Mouse (Mus musculus) heart, embryonic 12.5 days (tissue): ENCODE results near the gene Zfp277. TPM values are rescaled to one million over a fixed set of nuclear protein-coding genes. Genes with fewer than 3 reads are reported as not detected.

Experiments used
- ATAC-seq: fragments of 200-750 bp; cut with Nextera tagmentation; 2 replicates; pipeline ENCODE4 v1.8.0; 2017; ENCODE audit warnings: moderate TSS enrichment, moderate library complexity; ENCODE audit not compliant: insufficient number of reproducible peaks, low FRiP score
- H3K27ac ChIP-seq: fragments of 300-500 bp; sonication (generic); 2 replicates; pipeline ENCODE4 v1.5.1; 2016; ENCODE audit warnings: mild to moderate bottlenecking, moderate library complexity; ENCODE audit not compliant: poor library complexity, severe bottlenecking
- H3K27me3 ChIP-seq: fragments of 300-500 bp; sonication (generic); replicated peaks from 2 replicates; pipeline ENCODE4 v1.6.1; 2016; ENCODE audit warnings: mild to moderate bottlenecking, moderate library complexity
- H3K36me3 ChIP-seq: fragments of 300-500 bp; sonication (generic); 2 replicates; pipeline ENCODE4 v1.6.1; 2016; ENCODE audit warnings: mild to moderate bottlenecking, moderate library complexity
- H3K4me1 ChIP-seq: fragments of 300-500 bp; sonication (generic); replicated peaks from 2 replicates; pipeline ENCODE4 v1.6.1; 2016; ENCODE audit warnings: mild to moderate bottlenecking
- H3K4me2 ChIP-seq: fragments of 300-500 bp; sonication (generic); 2 replicates; pipeline ENCODE4 v1.6.1; 2016; ENCODE audit warnings: mild to moderate bottlenecking, moderate library complexity
- H3K4me3 ChIP-seq: fragments of 300-500 bp; sonication (generic); 2 replicates; pipeline ENCODE4 v1.5.1; 2016; ENCODE audit warnings: mild to moderate bottlenecking
- H3K9ac ChIP-seq: fragments of 300-500 bp; sonication (generic); 2 replicates; pipeline ENCODE4 v1.6.1; 2016; ENCODE audit warnings: mild to moderate bottlenecking, moderate library complexity
- H3K9me3 ChIP-seq: fragments of 300-500 bp; sonication (generic); replicated peaks from 2 replicates; pipeline ENCODE4 v1.6.1; 2016; ENCODE audit warnings: mild to moderate bottlenecking, moderate library complexity
- WGBS: fragments of 180-500 bp; shearing (Covaris S2); methylation state at CpG from one replicate; pipeline ENCODE4 v1.1.7; 2016; 5-methylcytosine and 5-hydroxymethylcytosine counted together
- polyA plus RNA-seq: library from polyadenylated mRNA; unstranded; fragments of >200 nt; fragmentation: Nextera tagmentation; extraction: Ambion mirVana; gene quantifications from 2 replicates; pipeline ENCODE4 v1.2.1, GENCODE M21; 2016

The Zfp277 gene
- polyA plus RNA-seq, 1 experiment from 2014 or later, result 25.6 TPM

DNA sequence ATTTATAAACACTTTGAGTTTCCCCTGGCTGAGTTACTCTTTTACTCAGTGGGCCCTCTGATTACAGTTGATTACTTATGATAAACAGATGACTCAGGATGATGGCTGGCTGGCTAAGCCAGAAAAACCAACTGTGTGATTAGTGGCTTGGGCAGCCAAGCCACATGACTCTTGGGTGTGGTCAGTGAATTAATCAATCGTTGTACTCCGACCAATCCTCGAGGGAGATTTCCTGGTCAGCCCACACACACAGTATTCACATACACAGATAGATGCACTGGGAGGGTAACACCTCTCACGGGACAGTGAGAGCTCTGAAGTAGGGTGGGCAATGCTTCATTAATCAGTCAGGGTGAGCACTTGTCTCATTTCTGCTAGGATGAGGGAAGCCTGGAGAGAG is 97.5 kb downstream of the Zfp277 start:
- WGBS, result 74% methylated on average over 4 of the region's 4 CpGs
- no peak overlapping the region for H3K4me3 ChIP-seq
- peaks cover 5% of the 10 kb centered on the region for H3K4me1 ChIP-seq
- no peaks in the 10 kb centered on the region for H3K36me3 ChIP-seq
- H3K9me3 ChIP-seq, result no peaks in the 10 kb centered on the region
- no peak overlapping the region for H3K27ac ChIP-seq
- no peak overlapping the region for H3K4me2 ChIP-seq
- H3K27me3 ChIP-seq, result no peaks in the 10 kb centered on the region
- H3K9ac ChIP-seq, result no peak overlapping the region
- ATAC-seq, result no peak

GRCm38 (mm10) chr12:40347060-40347698 is 98.5 kb downstream of the Zfp277 start:
- Histone ChIP-seq H3K9ac (no peak overlapping the region), H3K9me3 (no peaks in the 10 kb centered on the region), H3K4me2 (no peak overlapping the region), H3K27ac (no peak overlapping the region), H3K36me3 (no peaks in the 10 kb centered on the region), H3K4me3 (no peak overlapping the region), H3K4me1 (peaks cover 5% of the 10 kb centered on the region), H3K27me3 (no peaks in the 10 kb centered on the region)
- 85% methylated on average over 10 of the region's 10 CpGs for WGBS
- no peak for ATAC-seq

DNA sequence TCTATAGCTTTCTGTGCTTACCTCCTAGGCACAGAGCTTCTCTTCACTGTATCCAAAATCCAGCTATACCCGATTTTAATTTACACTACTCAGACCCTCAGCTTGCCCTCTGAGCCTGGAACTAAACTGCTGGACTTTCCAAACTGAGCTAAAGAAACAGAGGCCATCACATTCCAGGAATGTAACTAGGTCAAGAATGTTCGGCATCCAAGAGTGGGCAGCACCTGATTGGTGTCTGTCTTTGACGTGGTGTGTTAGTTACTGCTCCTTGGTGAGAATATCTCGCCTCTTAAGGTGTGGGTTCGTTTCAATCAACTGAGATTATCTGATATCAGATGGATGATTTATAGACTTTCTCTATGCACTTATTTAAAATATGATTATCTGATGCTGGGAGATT is 104.3 kb downstream of the Zfp277 start:
- Histone ChIP-seq H3K9me3 (no peaks in the 10 kb centered on the region), H3K27ac (0 out of 2 replicates have a peak overlapping the region, but pooled peaks have one; percentile 21), H3K4me3 (no peak overlapping the region), H3K9ac (no peak overlapping the region), H3K27me3 (no peaks in the 10 kb centered on the region), H3K4me2 (peak overlapping the region; percentile 12; the same call in 1 of the 2 replicates), H3K36me3 (no peaks in the 10 kb centered on the region), H3K4me1 (peaks cover 32% of the 10 kb centered on the region)
- 31% methylated on average over 5 of the region's 5 CpGs for WGBS
- no peak for ATAC-seq

DNA sequence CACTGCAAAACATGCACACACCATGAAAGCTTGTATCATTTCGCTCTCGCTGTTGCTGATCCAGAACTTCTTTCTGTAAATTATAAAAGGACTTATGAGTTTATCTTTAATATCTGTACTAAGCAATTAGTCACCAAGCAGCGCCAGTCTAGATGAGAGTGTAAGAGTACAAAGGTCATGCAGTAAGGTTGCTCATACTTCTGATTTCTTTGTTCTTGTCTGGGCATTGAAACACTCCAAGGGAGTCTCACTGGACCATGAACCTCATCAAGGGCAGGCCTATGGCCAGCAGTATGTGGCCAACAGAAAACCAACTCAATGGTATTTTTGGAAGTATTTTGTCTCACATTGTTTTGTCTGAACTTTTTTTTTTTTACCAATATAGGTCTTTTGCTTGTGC is 110.4 kb downstream of the Zfp277 start:
- Histone ChIP-seq H3K4me2 (no peak overlapping the region), H3K9ac (no peak overlapping the region), H3K4me3 (no peak overlapping the region), H3K36me3 (0 out of 2 replicates have a peak, but pooled peaks cover 7% of the 10 kb centered on the region), H3K4me1 (peaks cover 17% of the 10 kb centered on the region), H3K9me3 (no peaks in the 10 kb centered on the region), H3K27ac (no peak overlapping the region), H3K27me3 (no peaks in the 10 kb centered on the region)
- no peak for ATAC-seq
- 91% methylated on average over 3 of the region's 3 CpGs for WGBS

- no peak overlapping the region for H3K4me2 ChIP-seq
- ATAC-seq, result no peak
- WGBS, result 88% methylated on average over 3 of the region's 3 CpGs
- no peak overlapping the region for H3K4me3 ChIP-seq
- no peak overlapping the region for H3K27ac ChIP-seq
- no peaks in the 10 kb centered on the region for H3K4me1 ChIP-seq
- H3K9ac ChIP-seq, result no peak overlapping the region
- H3K9me3 ChIP-seq, result no peaks in the 10 kb centered on the region
- 0 out of 2 replicates have a peak, but pooled peaks cover 9% of the 10 kb centered on the region for H3K36me3 ChIP-seq
- H3K27me3 ChIP-seq, result no peaks in the 10 kb centered on the region
These were observed 114.2 kb downstream of the Zfp277 start for GRCm38 (mm10) chr12:40331467-40331866.

- Histone ChIP-seq H3K9me3 (no peaks in the 10 kb centered on the region), H3K4me2 (no peak overlapping the region), H3K27me3 (no peaks in the 10 kb centered on the region), H3K4me1 (no peaks in the 10 kb centered on the region), H3K27ac (no peak overlapping the region), H3K9ac (no peak overlapping the region), H3K4me3 (no peak overlapping the region), H3K36me3 (peaks cover 13% of the 10 kb centered on the region; the same call in 1 of the 2 replicates)
- ATAC-seq, result no peak
- WGBS, result 61% methylated on average over 5 of the region's 5 CpGs
These were observed 118.6 kb downstream of the Zfp277 start for GRCm38 (mm10) chr12:40327012-40327660.

DNA sequence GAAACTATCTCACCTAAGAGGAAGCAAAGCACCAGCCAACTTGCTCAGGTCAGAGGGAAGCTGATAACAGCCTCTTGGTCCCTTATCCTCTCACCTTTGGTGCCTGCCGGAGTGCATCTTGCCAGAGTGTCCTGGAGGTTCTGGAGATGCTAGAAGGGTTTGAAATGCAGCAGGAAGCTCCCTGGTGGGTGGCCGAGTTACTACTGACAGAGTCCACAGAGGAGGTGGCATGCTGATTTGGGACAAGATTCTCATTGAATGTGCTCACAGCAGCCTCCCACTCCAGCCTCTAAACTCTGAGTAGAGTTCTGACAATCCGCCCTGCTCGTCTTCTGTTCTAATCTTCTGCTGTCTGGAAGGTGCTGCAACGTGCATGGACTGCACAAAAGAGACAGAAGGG is 120.1 kb downstream of the Zfp277 start:
- no peaks in the 10 kb centered on the region for H3K27me3 ChIP-seq
- H3K9ac ChIP-seq, result no peak overlapping the region
- H3K27ac ChIP-seq, result no peak overlapping the region
- no peak overlapping the region for H3K4me2 ChIP-seq
- 74% methylated on average over 5 of the region's 5 CpGs for WGBS
- peaks cover 16% of the 10 kb centered on the region for H3K36me3 ChIP-seq
- no peak overlapping the region for H3K4me3 ChIP-seq
- H3K4me1 ChIP-seq, result no peaks in the 10 kb centered on the region
- no peak for ATAC-seq
- no peaks in the 10 kb centered on the region for H3K9me3 ChIP-seq

- no peak overlapping the region for H3K27ac ChIP-seq
- ATAC-seq, result no peak
These were observed 120.9 kb downstream of the Zfp277 start for GRCm38 (mm10) chr12:40324819-40325218.

GRCm38 (mm10) chr12:40315146-40315545 is 130.6 kb downstream of the Zfp277 start:
- ATAC-seq, result no peak
- no peak overlapping the region for H3K4me3 ChIP-seq
- H3K36me3 ChIP-seq, result peaks cover 14% of the 10 kb centered on the region
- no peak overlapping the region for H3K27ac ChIP-seq
- no peak overlapping the region for H3K9ac ChIP-seq
- no peaks in the 10 kb centered on the region for H3K9me3 ChIP-seq
- H3K27me3 ChIP-seq, result no peaks in the 10 kb centered on the region
- WGBS, result 66% methylated on average over 2 of the region's 2 CpGs
- H3K4me1 ChIP-seq, result no peaks in the 10 kb centered on the region
- H3K4me2 ChIP-seq, result no peak overlapping the region

More at GRCm38 (mm10) chr12:40324819-40325218, 120.9 kb downstream of the Zfp277 start:
- H3K4me2 ChIP-seq, result no peak overlapping the region
- H3K36me3 ChIP-seq, result peaks cover 24% of the 10 kb centered on the region
- WGBS, result 88% methylated on average over 5 of the region's 5 CpGs
- no peak overlapping the region for H3K4me3 ChIP-seq
- no peak overlapping the region for H3K9ac ChIP-seq
- H3K4me1 ChIP-seq, result no peaks in the 10 kb centered on the region
- H3K27me3 ChIP-seq, result no peaks in the 10 kb centered on the region
- no peaks in the 10 kb centered on the region for H3K9me3 ChIP-seq

DNA sequence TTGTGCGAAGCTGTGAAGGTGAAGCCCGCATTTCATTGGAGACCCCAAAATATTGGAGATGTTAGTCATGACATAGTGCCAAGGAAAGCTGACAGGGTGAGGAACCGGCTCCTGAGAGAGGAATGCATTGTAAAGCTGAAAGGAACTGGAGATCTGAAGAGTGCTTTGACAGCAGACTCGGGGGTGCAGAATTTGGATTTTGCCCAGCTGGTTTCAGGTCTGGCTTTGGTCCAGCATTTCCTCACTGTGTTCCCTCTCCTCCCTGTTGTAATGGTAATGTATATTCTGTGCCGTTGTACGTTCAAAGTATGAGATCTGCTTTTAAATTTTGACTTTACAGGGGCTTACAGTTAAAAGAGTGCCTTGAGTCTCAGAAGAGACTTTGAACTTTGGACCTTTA is 141.7 kb downstream of the Zfp277 start:
- Histone ChIP-seq H3K27me3 (no peaks in the 10 kb centered on the region), H3K4me2 (no peak overlapping the region), H3K36me3 (no peaks in the 10 kb centered on the region), H3K27ac (no peak overlapping the region), H3K4me1 (peaks cover 6% of the 10 kb centered on the region; the same call in 1 of the 2 replicates), H3K9me3 (no peaks in the 10 kb centered on the region), H3K4me3 (no peak overlapping the region), H3K9ac (no peak overlapping the region)
- WGBS, result 61% methylated on average over 6 of the region's 6 CpGs
- no peak for ATAC-seq

DNA sequence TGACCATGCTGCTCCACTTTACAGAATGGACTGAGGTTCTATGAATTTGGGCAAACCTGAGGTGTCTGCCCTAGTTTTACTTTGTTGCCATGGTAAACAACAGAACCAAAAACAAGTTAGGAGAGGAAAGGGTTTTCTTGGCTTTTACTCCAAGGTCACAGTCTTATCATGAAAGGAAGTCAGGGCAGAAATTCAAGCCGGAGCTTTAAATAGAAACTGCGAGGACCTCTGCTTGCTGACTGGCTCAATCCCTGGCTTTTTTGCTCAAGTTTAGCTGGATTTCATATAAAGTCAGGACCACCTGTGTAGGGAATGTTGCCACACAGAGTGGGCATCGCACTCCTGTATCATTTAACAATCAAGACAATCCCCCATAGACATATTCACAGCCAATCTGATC is 147.1 kb downstream of the Zfp277 start:
- Histone ChIP-seq H3K4me2 (no peak overlapping the region), H3K27me3 (no peaks in the 10 kb centered on the region), H3K27ac (no peak overlapping the region), H3K9ac (no peak overlapping the region), H3K4me3 (no peak overlapping the region), H3K36me3 (no peaks in the 10 kb centered on the region), H3K4me1 (peaks cover 6% of the 10 kb centered on the region; the same call in 1 of the 2 replicates), H3K9me3 (no peaks in the 10 kb centered on the region)
- WGBS, result 33% methylated on average over 3 of the region's 3 CpGs
- no peak for ATAC-seq
